Mouse (Mus musculus): Measurements from ENCODE around the gene Tmprss11f. TPM values are rescaled to one million over a fixed set of nuclear protein-coding genes. Genes with fewer than 3 reads are reported as not detected.

The Tmprss11f gene
- not detected for polyA plus RNA-seq (2014; fragmentation: Illumina TruSeq; extraction: RNeasy Lipid Tissue Mini Kit (QIAGEN cat#74804); ENCODE audit: low replicate concordance)

DNA sequence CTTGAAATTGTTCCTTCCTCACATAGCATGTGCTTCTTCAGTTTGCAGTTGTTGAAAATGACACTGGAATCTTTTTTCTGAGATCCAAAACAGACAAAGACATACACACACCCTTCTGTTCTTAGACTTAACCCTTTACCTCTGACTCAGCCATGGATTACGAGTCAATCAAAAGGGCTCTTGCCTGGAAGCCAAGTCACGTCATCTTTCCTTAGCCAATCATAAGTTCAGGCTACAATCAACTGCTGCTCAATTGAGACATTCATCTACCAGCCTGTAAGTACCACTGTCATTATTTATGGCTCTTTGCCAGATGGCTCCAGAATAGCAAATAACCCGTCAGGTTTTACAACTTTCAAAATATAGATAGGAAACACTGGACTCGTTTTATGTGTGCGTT lies at the start of gene Tmprss11f:
Gene Tmprss11f (minus strand): TSS at position 101 of the 400 bp plus-strand sequence.

DNA sequence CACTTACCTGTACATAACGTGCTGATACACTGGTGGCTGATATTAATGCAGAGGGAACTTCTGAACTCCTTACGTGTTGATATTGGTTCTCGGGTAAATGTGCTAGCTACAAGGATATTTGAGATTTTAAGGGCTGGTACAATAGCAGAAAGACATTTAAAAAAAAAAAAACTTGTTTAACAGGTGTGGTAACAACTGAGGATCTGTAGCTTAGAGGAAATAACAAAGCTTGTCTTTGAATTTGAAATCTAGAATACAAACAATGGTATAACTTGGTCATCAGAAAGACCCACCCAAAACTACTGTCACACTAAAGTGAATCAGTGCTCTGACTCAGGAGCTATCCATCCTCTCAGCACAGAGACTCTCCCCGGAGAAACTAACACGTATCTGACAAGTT lies 44.0 kb upstream of the Tmprss11f start, which contains the start of gene Tmprss11b:
Gene Tmprss11b (minus strand): TSS at position 101 of the 400 bp plus-strand sequence.

DNA sequence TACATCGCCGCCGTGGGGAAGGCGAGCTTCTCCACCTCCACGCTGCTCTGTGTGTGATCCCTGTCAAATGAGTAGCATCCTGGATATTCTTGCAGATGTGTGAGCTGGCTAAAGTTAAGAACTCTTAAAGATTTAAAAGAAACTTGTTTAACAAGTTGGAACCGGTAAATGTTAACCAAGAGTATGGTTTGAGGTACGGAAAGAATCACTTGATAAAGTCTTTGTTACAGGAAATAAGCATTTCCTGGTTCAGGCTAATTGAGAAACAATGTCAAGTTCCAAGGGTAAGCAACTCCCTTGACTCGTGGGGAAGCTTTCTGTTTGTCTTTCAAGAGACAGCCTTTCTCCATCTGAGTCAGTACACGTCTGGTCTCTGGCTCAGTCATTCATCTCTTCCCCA lies 113.7 kb downstream of the Tmprss11f start, which contains the start of gene Tmprss11g:
Gene Tmprss11g (minus strand): TSS at position 101 of the 400 bp plus-strand sequence.

Other genes with a start within 250 kb of the Tmprss11f start
- not detected for gene Tmprss11a, start 163.4 kb downstream of the Tmprss11f start, polyA plus RNA-seq (2014; fragmentation: Illumina TruSeq; extraction: RNeasy Lipid Tissue Mini Kit (QIAGEN cat#74804); ENCODE audit: low replicate concordance)
- not detected for gene Tmprss11g, start 113.8 kb downstream of the Tmprss11f start, polyA plus RNA-seq (2014; fragmentation: Illumina TruSeq; extraction: RNeasy Lipid Tissue Mini Kit (QIAGEN cat#74804); ENCODE audit: low replicate concordance)
- not detected for gene Tmprss11b, start 43.9 kb upstream of the Tmprss11f start, polyA plus RNA-seq (2014; fragmentation: Illumina TruSeq; extraction: RNeasy Lipid Tissue Mini Kit (QIAGEN cat#74804); ENCODE audit: low replicate concordance)
- not detected for gene Tmprss11e, start 113.4 kb upstream of the Tmprss11f start, polyA plus RNA-seq (2014; fragmentation: Illumina TruSeq; extraction: RNeasy Lipid Tissue Mini Kit (QIAGEN cat#74804); ENCODE audit: low replicate concordance)
- gene Ythdc1, start 171.8 kb upstream of the Tmprss11f start, polyA plus RNA-seq (2014; fragmentation: Illumina TruSeq; extraction: RNeasy Lipid Tissue Mini Kit (QIAGEN cat#74804); ENCODE audit: low replicate concordance) = 213 TPM